Mouse (Mus musculus) intestine, embryonic 15.5 days (tissue): ENCODE results near the gene Syt15. TPM values are rescaled to one million over a fixed set of nuclear protein-coding genes. Genes with fewer than 3 reads are reported as not detected.

Experiments
- ATAC-seq: fragments of 200-750 bp; cut with Nextera tagmentation; 2 replicates; pipeline ENCODE4 v1.8.0; 2017; ENCODE audit warnings: moderate TSS enrichment, moderate library complexity
- H3K27ac ChIP-seq: fragments of 300-500 bp; sonication (generic); 2 replicates; pipeline ENCODE4 v1.5.1; 2015; ENCODE audit warnings: mild to moderate bottlenecking, inconsistent platforms
- H3K27me3 ChIP-seq: fragments of 300-500 bp; sonication (generic); replicated peaks from 2 replicates; pipeline ENCODE4 v1.6.1; 2015; ENCODE audit warnings: inconsistent platforms
- H3K36me3 ChIP-seq: fragments of 300-500 bp; sonication (generic); 2 replicates; pipeline ENCODE4 v1.6.1; 2015; ENCODE audit warnings: inconsistent platforms
- H3K4me1 ChIP-seq: fragments of 300-500 bp; sonication (generic); replicated peaks from 2 replicates; pipeline ENCODE4 v1.6.1; 2015; ENCODE audit warnings: inconsistent platforms
- H3K4me2 ChIP-seq: fragments of 300-500 bp; sonication (generic); replicated peaks from 2 replicates; pipeline ENCODE4 v1.6.1; 2015; ENCODE audit warnings: mild to moderate bottlenecking, inconsistent platforms
- H3K4me3 ChIP-seq: fragments of 300-500 bp; sonication (generic); replicated peaks from 2 replicates; pipeline ENCODE4 v1.5.1; 2015; ENCODE audit warnings: inconsistent platforms
- H3K9ac ChIP-seq: fragments of 300-500 bp; sonication (generic); 2 replicates; pipeline ENCODE4 v1.6.1; 2015; ENCODE audit warnings: inconsistent platforms
- H3K9me3 ChIP-seq: fragments of 300-500 bp; sonication (generic); 2 replicates; pipeline ENCODE4 v1.6.1; 2016; ENCODE audit warnings: inconsistent platforms
- WGBS: fragments of 180-500 bp; shearing (Covaris S2); methylation state at CpG from one replicate; pipeline ENCODE4 v1.1.7; 2015; 5-methylcytosine and 5-hydroxymethylcytosine counted together
- polyA plus RNA-seq: library from polyadenylated mRNA; unstranded; fragments of >200 nt; fragmentation: Nextera tagmentation; extraction: Ambion mirVana; gene quantifications from 2 replicates; pipeline ENCODE4 v1.2.1, GENCODE M21; 2015

The Syt15 gene
- polyA plus RNA-seq: 0.73 and 1.1 TPM in 2 replicates

GRCm38 (mm10) chr14:34219295-34219694 is at the start of gene Syt15:
Gene Syt15, plus strand, starts transcription at chr14:34219595.
- Histone ChIP-seq H3K4me2 (peak within 1 kb of the TSS; percentile 68), H3K4me3 (peak within 1 kb of the TSS; percentile 36), H3K9me3 (no peaks in the 10 kb centered on the region), H3K36me3 (no peaks in the 10 kb centered on the region), H3K4me1 (peaks cover 7% of the 10 kb centered on the region; the same call in 1 of the 2 replicates), H3K27me3 (peaks cover 28% of the 10 kb centered on the region), H3K27ac (no peak within 1 kb of the TSS), H3K9ac (peak within 1 kb of the TSS; percentile 32; the same call in 1 of the 2 replicates)
- ATAC-seq: no peak
- WGBS: 49% methylated on average over 6 of the region's 6 CpGs

GRCm38 (mm10) chr14:34171107-34171506 is 48.3 kb upstream of the Syt15 start:
- Histone ChIP-seq H3K9ac (no peak overlapping the region), H3K27me3 (no peaks in the 10 kb centered on the region), H3K9me3 (no peaks in the 10 kb centered on the region), H3K4me1 (no peaks in the 10 kb centered on the region), H3K27ac (no peak overlapping the region), H3K4me3 (no peak overlapping the region), H3K36me3 (no peaks in the 10 kb centered on the region), H3K4me2 (no peak overlapping the region)
- ATAC-seq: no peak
- WGBS: 77% methylated on average over 3 of the region's 3 CpGs

- Histone ChIP-seq H3K36me3 (no peaks in the 10 kb centered on the region), H3K9me3 (no peaks in the 10 kb centered on the region), H3K4me2 (no peak overlapping the region), H3K27me3 (no peaks in the 10 kb centered on the region), H3K4me1 (no peaks in the 10 kb centered on the region), H3K27ac (no peak overlapping the region), H3K4me3 (no peak overlapping the region), H3K9ac (no peak overlapping the region)
- WGBS: 73% methylated on average over 3 of the region's 3 CpGs
- ATAC-seq: no peak
These were observed 40.0 kb upstream of the Syt15 start for GRCm38 (mm10) chr14:34179351-34179750.

- Histone ChIP-seq H3K4me1 (no peaks in the 10 kb centered on the region), H3K9me3 (no peaks in the 10 kb centered on the region), H3K36me3 (no peaks in the 10 kb centered on the region), H3K27me3 (no peaks in the 10 kb centered on the region), H3K9ac (no peak overlapping the region), H3K4me2 (no peak overlapping the region), H3K27ac (no peak overlapping the region), H3K4me3 (no peak overlapping the region)
- no peak for ATAC-seq
- WGBS: 89% methylated on average over 1 of the region's 1 CpGs
These were observed 36.3 kb upstream of the Syt15 start for GRCm38 (mm10) chr14:34183101-34183500.

- Histone ChIP-seq H3K9me3 (no peaks in the 10 kb centered on the region), H3K27ac (no peak overlapping the region), H3K36me3 (no peaks in the 10 kb centered on the region), H3K4me2 (no peak overlapping the region), H3K4me3 (no peak overlapping the region), H3K27me3 (no peaks in the 10 kb centered on the region), H3K4me1 (no peaks in the 10 kb centered on the region), H3K9ac (no peak overlapping the region)
- 71% methylated on average over 5 of the region's 5 CpGs for WGBS
- no peak for ATAC-seq
These were observed 30.8 kb upstream of the Syt15 start for GRCm38 (mm10) chr14:34188629-34189028.

GRCm38 (mm10) chr14:34190361-34190760 is 29.0 kb upstream of the Syt15 start:
- Histone ChIP-seq H3K9ac (no peak overlapping the region), H3K4me1 (no peaks in the 10 kb centered on the region), H3K9me3 (no peaks in the 10 kb centered on the region), H3K36me3 (no peaks in the 10 kb centered on the region), H3K27ac (no peak overlapping the region), H3K27me3 (no peaks in the 10 kb centered on the region), H3K4me2 (no peak overlapping the region), H3K4me3 (no peak overlapping the region)
- WGBS: 66% methylated on average over 7 of the region's 7 CpGs
- no peak for ATAC-seq

GRCm38 (mm10) chr14:34193879-34194278 is 25.5 kb upstream of the Syt15 start:
- Histone ChIP-seq H3K36me3 (no peaks in the 10 kb centered on the region), H3K9me3 (no peaks in the 10 kb centered on the region), H3K27me3 (no peaks in the 10 kb centered on the region), H3K9ac (no peak overlapping the region), H3K4me3 (no peak overlapping the region), H3K4me1 (no peaks in the 10 kb centered on the region), H3K4me2 (no peak overlapping the region), H3K27ac (no peak overlapping the region)
- ATAC-seq: no peak
- WGBS: 75% methylated on average over 4 of the region's 4 CpGs

GRCm38 (mm10) chr14:34195466-34195865 is 23.9 kb upstream of the Syt15 start:
- 89% methylated on average over 15 of the region's 15 CpGs for WGBS
- Histone ChIP-seq H3K9me3 (no peaks in the 10 kb centered on the region), H3K27ac (no peak overlapping the region), H3K27me3 (no peaks in the 10 kb centered on the region; the same call in 1 of the 2 replicates), H3K36me3 (no peaks in the 10 kb centered on the region), H3K4me2 (no peak overlapping the region), H3K4me3 (no peak overlapping the region), H3K9ac (no peak overlapping the region), H3K4me1 (peaks cover under 1% of the 10 kb centered on the region; the same call in 1 of the 2 replicates)
- no peak for ATAC-seq

- Histone ChIP-seq H3K27me3 (no peaks in the 10 kb centered on the region; the same call in 1 of the 2 replicates), H3K9ac (no peak overlapping the region), H3K4me1 (peaks cover 5% of the 10 kb centered on the region; the same call in 1 of the 2 replicates), H3K27ac (no peak overlapping the region), H3K9me3 (no peaks in the 10 kb centered on the region), H3K4me3 (no peak overlapping the region), H3K4me2 (no peak overlapping the region), H3K36me3 (no peaks in the 10 kb centered on the region)
- no peak for ATAC-seq
- WGBS: 47% methylated on average over 4 of the region's 4 CpGs
These were observed 22.7 kb upstream of the Syt15 start for GRCm38 (mm10) chr14:34196706-34197105.

GRCm38 (mm10) chr14:34200738-34201230 is 18.6 kb upstream of the Syt15 start:
- peak; percentile 78 for ATAC-seq
- WGBS: 7% methylated on average over 19 of the region's 19 CpGs
- peak overlapping the region; percentile 96 for H3K4me2 ChIP-seq
- H3K4me3 ChIP-seq: peak overlapping the region; percentile 64
- no peaks in the 10 kb centered on the region for H3K9me3 ChIP-seq
- peaks cover 4% of the 10 kb centered on the region; the same call in 1 of the 2 replicates for H3K27me3 ChIP-seq
- peaks cover 5% of the 10 kb centered on the region; the same call in 1 of the 2 replicates for H3K4me1 ChIP-seq
- no peaks in the 10 kb centered on the region for H3K36me3 ChIP-seq
- H3K9ac ChIP-seq: peak overlapping the region; percentile 47
- H3K27ac ChIP-seq: no peak overlapping the region

- H3K4me1 ChIP-seq: peaks cover 5% of the 10 kb centered on the region; the same call in 1 of the 2 replicates
- WGBS: 3% methylated on average over 46 of the region's 52 CpGs
- ATAC-seq: peak; percentile 73
- H3K27me3 ChIP-seq: peaks cover 4% of the 10 kb centered on the region; the same call in 1 of the 2 replicates
- H3K4me2 ChIP-seq: peak within 1 kb of the TSS; percentile 96
- H3K9me3 ChIP-seq: no peaks in the 10 kb centered on the region
- no peak within 1 kb of the TSS for H3K27ac ChIP-seq
- H3K4me3 ChIP-seq: peak within 1 kb of the TSS; percentile 64
- peak within 1 kb of the TSS; percentile 47 for H3K9ac ChIP-seq
- H3K36me3 ChIP-seq: no peaks in the 10 kb centered on the region
These were observed 18.0 kb upstream of the Syt15 start, which contains the start of gene Gprin2 for GRCm38 (mm10) chr14:34201231-34202035. Gene Gprin2, minus strand, starts transcription at chr14:34201653.

- no peaks in the 10 kb centered on the region for H3K4me1 ChIP-seq
- no peak for ATAC-seq
- no peak overlapping the region for H3K9ac ChIP-seq
- no peak overlapping the region for H3K4me3 ChIP-seq
- no peaks in the 10 kb centered on the region for H3K9me3 ChIP-seq
- H3K27me3 ChIP-seq: no peaks in the 10 kb centered on the region
- no peak overlapping the region for H3K4me2 ChIP-seq
- no peaks in the 10 kb centered on the region for H3K36me3 ChIP-seq
- 78% methylated on average over 6 of the region's 6 CpGs for WGBS
- no peak overlapping the region for H3K27ac ChIP-seq
These were observed 11.4 kb upstream of the Syt15 start for GRCm38 (mm10) chr14:34207996-34208395.
